27 mouse cellular contexts compared by ENCODE assay signal in genomic region chr10:87389148-87389547, GRCm38 (mm10).
DNase-seq lines count a peak whose midpoint lies in the region; ATAC-seq lines count a peak whose summit lies in the region.
"Had no signal": no experiment of that assay in that cellular context is flagged by ENCODE, and none has a peak within 500 bp of the region (broad histone marks: within the 10 kb centered on the region; RNA-seq: fewer than 3 reads in every experiment).

No protein-coding gene starts in this region.

- H3K27ac ChIP-seq in embryonic facial prominence, embryonic 11.5 days (replicated peaks; ENCODE audit: low read depth, low read length), result no peak overlapping the region
- no peak overlapping the region for H3K27ac ChIP-seq in embryonic facial prominence, embryonic 10.5 days (replicated peaks)
- H3K27ac ChIP-seq in forebrain, embryonic 13.5 days, result no peak overlapping the region
- no peak overlapping the region for H3K27ac ChIP-seq in forebrain, embryonic 16.5 days (ENCODE audit: low read length)
- H3K27ac ChIP-seq in kidney, embryonic 14.5 days (ENCODE audit: low read depth, low read length), result no peak overlapping the region
- H3K27ac ChIP-seq: embryonic facial prominence, embryonic 13.5 days; gastrocnemius, adult 2 months; hindbrain, embryonic 10.5 days; hindbrain, embryonic 14.5 days; hindbrain, postnatal 0 days had no signal

- ATAC-seq in embryonic facial prominence, embryonic 11.5 days (replicated peaks; ENCODE audit: insufficient number of reproducible peaks, low FRiP score, low TSS enrichment, low read depth), result 0 out of 2 replicates have a peak, but pooled peaks have one; percentile 56
- peak; percentile 81 for ATAC-seq in forebrain, embryonic 13.5 days
- peak; percentile 79 for ATAC-seq in forebrain, embryonic 16.5 days
- no peak for ATAC-seq in kidney, embryonic 14.5 days (ENCODE audit: low FRiP score, low TSS enrichment)
- ATAC-seq: hindbrain, postnatal 0 days; inflammation-experienced regulatory T-cells, adult 6 months; intestine, embryonic 16.5 days; Patski had no signal

- no peak overlapping the region for H3K4me3 ChIP-seq in embryonic facial prominence, embryonic 11.5 days (ENCODE audit: low read depth, low read length)
- H3K4me3 ChIP-seq in embryonic facial prominence, embryonic 10.5 days, result no peak overlapping the region
- H3K4me3 ChIP-seq in forebrain, embryonic 13.5 days, result no peak overlapping the region
- no peak overlapping the region for H3K4me3 ChIP-seq in forebrain, embryonic 16.5 days (replicated peaks; ENCODE audit: low read length)
- no peak overlapping the region for H3K4me3 ChIP-seq in kidney, embryonic 14.5 days (ENCODE audit: low read length)
- H3K4me3 ChIP-seq: embryonic facial prominence, embryonic 13.5 days; erythroblast, embryonic 14.5 days; gastrocnemius, adult 2 months; hindbrain, embryonic 10.5 days had no signal

- H3K9ac ChIP-seq in embryonic facial prominence, embryonic 11.5 days (replicated peaks; ENCODE audit: low read length), result no peak overlapping the region
- no peak overlapping the region for H3K9ac ChIP-seq in forebrain, embryonic 13.5 days
- no peak overlapping the region for H3K9ac ChIP-seq in forebrain, embryonic 16.5 days (replicated peaks; ENCODE audit: low read depth, low read length)
- no peak overlapping the region for H3K9ac ChIP-seq in kidney, embryonic 14.5 days (ENCODE audit: low read depth, low read length)
- H3K9ac ChIP-seq: embryonic facial prominence, embryonic 13.5 days; hindbrain, embryonic 14.5 days had no signal

- no peaks in the 10 kb centered on the region for H3K27me3 ChIP-seq in embryonic facial prominence, embryonic 11.5 days (ENCODE audit: control insufficient read depth, insufficient read depth, low read length)
- no peaks in the 10 kb centered on the region for H3K27me3 ChIP-seq in embryonic facial prominence, embryonic 10.5 days (replicated peaks; ENCODE audit: low read depth, poor library complexity, severe bottlenecking)
- H3K27me3 ChIP-seq in forebrain, embryonic 13.5 days, result no peaks in the 10 kb centered on the region
- H3K27me3 ChIP-seq in forebrain, embryonic 16.5 days (replicated peaks; ENCODE audit: control insufficient read depth, insufficient read depth, low read length), result no peaks in the 10 kb centered on the region
- no peaks in the 10 kb centered on the region for H3K27me3 ChIP-seq in kidney, embryonic 14.5 days (ENCODE audit: control insufficient read depth, insufficient read depth, low read length)
- H3K27me3 ChIP-seq: embryonic facial prominence, embryonic 13.5 days; Patski had no signal

- no peak for DNase-seq in embryonic facial prominence, embryonic 11.5 days (ENCODE audit: low spot score)
- DNase-seq in embryonic facial prominence, embryonic 10.5 days (ENCODE audit: low spot score), result no peak
- peak; percentile 66 for DNase-seq in Muller cell, postnatal 12 days (ENCODE audit: inconsistent ontology term)
- no peak for DNase-seq in right cerebral cortex, postnatal 14 days
- no peak for DNase-seq in heart, postnatal 10 days
- DNase-seq: adrenal gland, adult 2 months; adrenal gland, postnatal 14 days; cerebellum, adult 11-12 months; cerebellum, adult 8-10 months; cerebellum, postnatal 14 days; gastrocnemius, adult 2 months; gastrocnemius, postnatal 14 days; heart, adult 11 months; heart, postnatal 36 days; kidney, adult 18-20 months had no signal

- no peaks in the 10 kb centered on the region for H3K9me3 ChIP-seq in embryonic facial prominence, embryonic 11.5 days (replicated peaks; ENCODE audit: control insufficient read depth, low read length)
- H3K9me3 ChIP-seq in embryonic facial prominence, embryonic 10.5 days, result no peaks in the 10 kb centered on the region
- H3K9me3 ChIP-seq in forebrain, embryonic 13.5 days (replicated peaks), result no peaks in the 10 kb centered on the region
- H3K9me3 ChIP-seq in forebrain, embryonic 16.5 days (ENCODE audit: control insufficient read depth, low read length), result no peaks in the 10 kb centered on the region
- H3K9me3 ChIP-seq in kidney, embryonic 14.5 days (ENCODE audit: control insufficient read depth, low read length), result no peaks in the 10 kb centered on the region
- H3K9me3 ChIP-seq: embryonic facial prominence, embryonic 13.5 days; hindbrain, embryonic 10.5 days had no signal

- no peak overlapping the region for H3K4me2 ChIP-seq in embryonic facial prominence, embryonic 11.5 days (ENCODE audit: low read depth, low read length)
- H3K4me2 ChIP-seq in forebrain, embryonic 13.5 days, result no peak overlapping the region
- no peak overlapping the region for H3K4me2 ChIP-seq in forebrain, embryonic 16.5 days (ENCODE audit: low read length)
- H3K4me2 ChIP-seq in kidney, embryonic 14.5 days (replicated peaks; ENCODE audit: low read depth, low read length), result no peak overlapping the region
- H3K4me2 ChIP-seq: embryonic facial prominence, embryonic 13.5 days; heart, embryonic 11.5 days; hindbrain, embryonic 14.5 days had no signal

- H3K4me1 ChIP-seq in embryonic facial prominence, embryonic 11.5 days (ENCODE audit: control insufficient read depth, insufficient read depth, low read length), result no peaks in the 10 kb centered on the region
- no peaks in the 10 kb centered on the region for H3K4me1 ChIP-seq in embryonic facial prominence, embryonic 10.5 days
- peaks cover 21% of the 10 kb centered on the region for H3K4me1 ChIP-seq in forebrain, embryonic 13.5 days
- H3K4me1 ChIP-seq in forebrain, embryonic 16.5 days (replicated peaks; ENCODE audit: control insufficient read depth, insufficient read depth, low read length), result peaks cover 6% of the 10 kb centered on the region
- no peaks in the 10 kb centered on the region for H3K4me1 ChIP-seq in kidney, embryonic 14.5 days (ENCODE audit: control insufficient read depth, insufficient read depth, low read length)
- H3K4me1 ChIP-seq: embryonic facial prominence, embryonic 13.5 days had no signal

- intact Hi-C loops in heart, postnatal 10 days (cut with DNase I), result no loop called here

- 65% methylated on average over 2 of the region's 2 CpGs for WGBS in embryonic facial prominence, embryonic 11.5 days
- WGBS in embryonic facial prominence, embryonic 10.5 days, result 70% methylated on average over 2 of the region's 2 CpGs
- WGBS in forebrain, embryonic 13.5 days, result 4% methylated on average over 2 of the region's 2 CpGs
- WGBS in forebrain, embryonic 16.5 days, result 7% methylated on average over 2 of the region's 2 CpGs
- 82% methylated on average over 2 of the region's 2 CpGs for WGBS in kidney, embryonic 14.5 days

- H3K36me3 ChIP-seq in embryonic facial prominence, embryonic 11.5 days (replicated peaks; ENCODE audit: control insufficient read depth, insufficient read depth, low read depth, low read length), result no peaks in the 10 kb centered on the region
- no peaks in the 10 kb centered on the region for H3K36me3 ChIP-seq in embryonic facial prominence, embryonic 10.5 days (replicated peaks)
- H3K36me3 ChIP-seq in forebrain, embryonic 13.5 days (ENCODE audit: poor library complexity, severe bottlenecking), result no peaks in the 10 kb centered on the region
- H3K36me3 ChIP-seq in forebrain, embryonic 16.5 days (ENCODE audit: control insufficient read depth, insufficient read depth), result no peaks in the 10 kb centered on the region
- no peaks in the 10 kb centered on the region for H3K36me3 ChIP-seq in kidney, embryonic 14.5 days (ENCODE audit: control insufficient read depth, insufficient read depth, low read length)
- H3K36me3 ChIP-seq: embryonic facial prominence, embryonic 13.5 days; hindbrain, embryonic 10.5 days had no signal
